Mouse (Mus musculus): ENCODE results near the gene Fam49a. TPM values are rescaled to one million over a fixed set of nuclear protein-coding genes. Genes with fewer than 3 reads are reported as not detected.
"Not testable (repeated sequence)": the region's sequence is repeated elsewhere in the genome, so short reads cannot be mapped to it uniquely, and the experiment has no call there.

Gene Fam49a
- polyA plus RNA-seq, 1 experiment: not detected

DNA sequence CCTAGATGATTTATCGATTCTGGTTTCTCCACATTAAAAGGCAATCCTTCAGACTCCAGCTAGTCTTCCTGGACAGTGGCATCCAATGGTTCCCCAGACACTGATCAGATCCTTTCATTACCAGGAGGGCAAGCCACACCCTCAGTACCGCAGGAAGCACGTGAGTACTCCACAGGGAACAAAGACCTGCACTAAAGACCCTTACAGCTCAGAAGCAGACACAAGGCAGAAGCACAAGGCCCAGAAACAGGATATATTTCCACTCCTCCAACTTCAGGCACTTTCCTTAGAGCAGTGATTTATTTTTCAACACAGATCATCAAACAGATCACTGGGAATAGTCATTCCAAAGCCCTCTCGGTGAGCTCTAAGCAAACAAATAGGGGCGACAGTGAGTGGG, 25.0 kb upstream of the Fam49a start:
- no peaks in the 10 kb centered on the region for H3K79me3 ChIP-seq (ENCODE audit: low read depth)
- no peak overlapping the region for H3ac ChIP-seq (ENCODE audit: control insufficient read depth, insufficient read length, low read depth)
- TF ChIP-seq CEBPB (IDR thresholded peaks at IDR 0.05; ENCODE audit: low read depth) (no peak), MYOD1 (IDR thresholded peaks at IDR 0.05; ENCODE audit: control insufficient read depth, insufficient read length, low read depth) (no peak), FOSL1 (IDR thresholded peaks at IDR 0.05; ENCODE audit: insufficient read depth, low read length, poor library complexity, severe bottlenecking) (no peak), CTCF (IDR thresholded peaks at IDR 0.05; ENCODE audit: control insufficient read depth, insufficient read depth, insufficient read length) (no peak), MAX (IDR thresholded peaks at IDR 0.05) (no peak), USF1 (IDR thresholded peaks at IDR 0.05; ENCODE audit: low read depth) (no peak), MYOG (IDR thresholded peaks at IDR 0.05; ENCODE audit: control insufficient read depth, extremely low read depth, insufficient read length) (no peak)
- no peaks in the 10 kb centered on the region for H3K79me2 ChIP-seq (ENCODE audit: control insufficient read depth, insufficient read depth)
- H3K4me3 ChIP-seq (ENCODE audit: insufficient read depth, poor library complexity, severe bottlenecking): no peak overlapping the region
- H3K27me3 ChIP-seq (ENCODE audit: control insufficient read depth, insufficient read depth, insufficient read length): no peaks in the 10 kb centered on the region
- H3K36me3 ChIP-seq (ENCODE audit: control insufficient read depth, insufficient read depth): no peaks in the 10 kb centered on the region

DNA sequence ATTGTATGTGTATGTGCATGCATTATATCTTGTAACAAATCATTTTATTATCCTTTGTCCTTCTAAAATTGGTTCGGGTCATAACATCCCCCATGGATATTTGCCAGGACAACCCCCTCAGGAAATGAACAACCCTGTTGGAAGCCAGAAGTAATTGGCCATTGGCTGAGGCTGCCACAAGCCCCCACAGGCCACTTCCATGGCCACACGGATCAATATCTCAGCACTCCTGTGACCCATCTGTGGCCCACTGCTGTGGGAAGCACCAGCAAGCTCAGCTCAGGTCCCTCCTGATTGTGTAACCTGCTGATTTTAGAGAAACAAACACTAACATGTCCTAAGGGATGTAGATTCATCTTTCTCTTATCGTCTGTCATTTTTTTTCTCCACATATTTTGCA, 22.4 kb upstream of the Fam49a start:
- Histone ChIP-seq H3K4me3 (ENCODE audit: insufficient read depth, poor library complexity, severe bottlenecking) (no peak overlapping the region), H3K79me3 (ENCODE audit: low read depth) (no peaks in the 10 kb centered on the region), H3K79me2 (ENCODE audit: control insufficient read depth, insufficient read depth) (no peaks in the 10 kb centered on the region), H3ac (ENCODE audit: control insufficient read depth, insufficient read length, low read depth) (no peak overlapping the region), H3K36me3 (ENCODE audit: control insufficient read depth, insufficient read depth) (no peaks in the 10 kb centered on the region), H3K27me3 (ENCODE audit: control insufficient read depth, insufficient read depth, insufficient read length) (no peaks in the 10 kb centered on the region)
- TF ChIP-seq MYOG (IDR thresholded peaks at IDR 0.05; ENCODE audit: control insufficient read depth, extremely low read depth, insufficient read length): no peak
- TF ChIP-seq CTCF (IDR thresholded peaks at IDR 0.05; ENCODE audit: control insufficient read depth, insufficient read depth, insufficient read length): no peak
- TF ChIP-seq MAX (IDR thresholded peaks at IDR 0.05): no peak
- TF ChIP-seq CEBPB (IDR thresholded peaks at IDR 0.05; ENCODE audit: low read depth): no peak
- no peak for TF ChIP-seq FOSL1 (IDR thresholded peaks at IDR 0.05; ENCODE audit: insufficient read depth, low read length, poor library complexity, severe bottlenecking)
- no peak for TF ChIP-seq USF1 (IDR thresholded peaks at IDR 0.05; ENCODE audit: low read depth)
- TF ChIP-seq MYOD1 (IDR thresholded peaks at IDR 0.05; ENCODE audit: control insufficient read depth, insufficient read length, low read depth): no peak

DNA sequence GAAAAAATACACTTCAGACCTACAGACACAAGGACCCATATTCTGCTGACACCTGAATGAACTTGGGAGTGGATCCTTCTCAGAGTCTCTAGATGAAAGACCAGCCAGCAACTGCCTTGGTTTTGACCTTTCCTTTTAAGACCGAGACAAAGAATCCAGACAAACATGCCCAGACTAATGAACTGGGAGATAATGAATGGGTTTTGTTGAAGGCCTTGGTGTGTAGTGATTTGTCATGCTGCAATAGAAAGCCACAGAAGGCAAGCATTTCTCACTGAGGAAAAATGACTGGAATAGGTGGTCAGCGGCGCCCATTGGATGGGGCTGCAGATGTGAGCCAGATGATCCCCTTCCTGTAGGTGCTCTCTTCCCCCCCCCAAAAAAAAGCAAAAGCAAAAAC, 18.8 kb upstream of the Fam49a start:
- Histone ChIP-seq H3K79me2 (ENCODE audit: control insufficient read depth, insufficient read depth) (no peaks in the 10 kb centered on the region), H3K79me3 (ENCODE audit: low read depth) (no peaks in the 10 kb centered on the region), H3ac (ENCODE audit: control insufficient read depth, insufficient read length, low read depth) (no peak overlapping the region), H3K27me3 (ENCODE audit: control insufficient read depth, insufficient read depth, insufficient read length) (no peaks in the 10 kb centered on the region), H3K36me3 (ENCODE audit: control insufficient read depth, insufficient read depth) (no peaks in the 10 kb centered on the region), H3K4me3 (ENCODE audit: insufficient read depth, poor library complexity, severe bottlenecking) (no peak overlapping the region)
- TF ChIP-seq CEBPB (IDR thresholded peaks at IDR 0.05; ENCODE audit: low read depth) (no peak), MYOD1 (IDR thresholded peaks at IDR 0.05; ENCODE audit: control insufficient read depth, insufficient read length, low read depth) (no peak), FOSL1 (IDR thresholded peaks at IDR 0.05; ENCODE audit: insufficient read depth, low read length, poor library complexity, severe bottlenecking) (no peak), CTCF (IDR thresholded peaks at IDR 0.05; ENCODE audit: control insufficient read depth, insufficient read depth, insufficient read length) (no peak), MYOG (IDR thresholded peaks at IDR 0.05; ENCODE audit: control insufficient read depth, extremely low read depth, insufficient read length) (no peak), USF1 (IDR thresholded peaks at IDR 0.05; ENCODE audit: low read depth) (no peak), MAX (IDR thresholded peaks at IDR 0.05) (no peak)

DNA sequence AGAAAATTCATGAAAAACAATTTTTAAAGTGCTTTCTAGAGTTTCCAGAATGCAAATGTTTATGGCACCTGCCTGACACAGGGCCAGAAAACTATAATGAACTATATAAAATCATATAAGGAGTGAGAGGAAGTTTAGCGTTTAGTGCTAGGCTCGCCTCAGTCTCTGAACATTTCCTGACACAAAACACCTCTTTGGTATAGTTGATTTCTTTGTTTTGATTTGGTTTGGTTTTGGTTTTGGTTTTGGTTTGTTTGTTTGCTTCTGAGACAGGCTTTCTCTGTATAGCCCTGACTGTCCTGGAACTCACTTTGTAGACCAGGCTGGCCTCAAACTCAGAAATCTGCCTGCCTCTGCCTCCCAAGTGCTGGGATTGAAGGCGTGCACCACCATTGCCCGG, 14.9 kb upstream of the Fam49a start:
- not testable (repeated sequence) for H3K27me3 ChIP-seq (ENCODE audit: control insufficient read depth, insufficient read depth, insufficient read length); H3K4me3 ChIP-seq (ENCODE audit: insufficient read depth, poor library complexity, severe bottlenecking); H3K36me3 ChIP-seq (ENCODE audit: control insufficient read depth, insufficient read depth); H3K79me2 ChIP-seq (ENCODE audit: control insufficient read depth, insufficient read depth); H3K79me3 ChIP-seq (ENCODE audit: low read depth); H3ac ChIP-seq (ENCODE audit: control insufficient read depth, insufficient read length, low read depth)

DNA sequence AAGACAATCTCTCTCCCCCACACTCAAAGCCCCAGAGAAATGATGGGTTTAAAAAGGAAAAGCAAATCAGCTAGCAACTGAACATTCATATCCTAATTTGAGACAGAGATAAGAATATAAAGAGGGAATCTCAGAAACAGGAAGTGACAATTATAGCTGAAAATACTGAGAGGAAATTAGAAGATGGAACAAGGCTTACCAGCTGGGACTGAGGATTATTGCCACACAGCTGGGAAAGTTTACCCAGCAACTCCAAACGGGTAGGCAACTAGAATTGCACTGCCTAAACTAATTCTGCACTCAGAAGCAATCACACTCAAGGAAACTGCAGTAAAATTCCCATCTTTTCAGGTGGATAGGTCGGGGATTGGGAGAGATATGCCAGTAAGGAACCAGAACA, 12.4 kb upstream of the Fam49a start:
- no peaks in the 10 kb centered on the region for H3K79me3 ChIP-seq (ENCODE audit: low read depth)
- no peak for TF ChIP-seq MYOD1 (IDR thresholded peaks at IDR 0.05; ENCODE audit: control insufficient read depth, insufficient read length, low read depth)
- TF ChIP-seq USF1 (IDR thresholded peaks at IDR 0.05; ENCODE audit: low read depth): no peak
- no peak for TF ChIP-seq MAX (IDR thresholded peaks at IDR 0.05)
- TF ChIP-seq FOSL1 (IDR thresholded peaks at IDR 0.05; ENCODE audit: insufficient read depth, low read length, poor library complexity, severe bottlenecking): no peak
- no peak for TF ChIP-seq CTCF (IDR thresholded peaks at IDR 0.05; ENCODE audit: control insufficient read depth, insufficient read depth, insufficient read length)
- no peak for TF ChIP-seq MYOG (IDR thresholded peaks at IDR 0.05; ENCODE audit: control insufficient read depth, extremely low read depth, insufficient read length)
- no peak for TF ChIP-seq CEBPB (IDR thresholded peaks at IDR 0.05; ENCODE audit: low read depth)
- H3K79me2 ChIP-seq (ENCODE audit: control insufficient read depth, insufficient read depth): no peaks in the 10 kb centered on the region
- no peaks in the 10 kb centered on the region for H3K27me3 ChIP-seq (ENCODE audit: control insufficient read depth, insufficient read depth, insufficient read length)
- H3K36me3 ChIP-seq (ENCODE audit: control insufficient read depth, insufficient read depth): no peaks in the 10 kb centered on the region
- no peak overlapping the region for H3K4me3 ChIP-seq (ENCODE audit: insufficient read depth, poor library complexity, severe bottlenecking)
- H3ac ChIP-seq (ENCODE audit: control insufficient read depth, insufficient read length, low read depth): no peak overlapping the region

DNA sequence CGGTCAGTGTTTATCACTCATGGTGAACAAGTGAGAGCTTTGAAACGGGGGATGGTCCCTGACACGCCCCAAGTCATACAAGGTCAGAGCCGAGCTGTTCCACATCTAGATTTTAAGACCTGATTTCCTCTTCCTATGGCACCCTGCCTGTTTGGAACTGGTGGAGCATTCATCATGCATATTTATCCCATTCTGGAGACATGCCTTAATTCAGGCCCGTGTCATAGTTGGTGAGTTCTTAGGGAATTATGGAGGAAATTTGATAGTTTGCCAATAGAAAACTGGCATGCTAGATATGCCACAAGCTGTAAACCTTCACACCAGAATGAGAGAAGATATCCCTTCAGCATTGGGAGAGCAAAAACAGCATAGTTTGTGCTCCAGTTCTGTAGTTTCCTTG, 8.4 kb upstream of the Fam49a start:
- Histone ChIP-seq H3K4me3 (ENCODE audit: insufficient read depth, poor library complexity, severe bottlenecking) (no peak overlapping the region), H3ac (ENCODE audit: control insufficient read depth, insufficient read length, low read depth) (no peak overlapping the region), H3K79me2 (ENCODE audit: control insufficient read depth, insufficient read depth) (no peaks in the 10 kb centered on the region), H3K27me3 (ENCODE audit: control insufficient read depth, insufficient read depth, insufficient read length) (no peaks in the 10 kb centered on the region), H3K36me3 (ENCODE audit: control insufficient read depth, insufficient read depth) (no peaks in the 10 kb centered on the region), H3K79me3 (ENCODE audit: low read depth) (no peaks in the 10 kb centered on the region)
- TF ChIP-seq FOSL1 (IDR thresholded peaks at IDR 0.05; ENCODE audit: insufficient read depth, low read length, poor library complexity, severe bottlenecking): no peak

Data from C2C12 (cell line).